Mouse (Mus musculus) kidney, postnatal 0 days (tissue): ENCODE data around the gene Gm28043. TPM values are rescaled to one million over a fixed set of nuclear protein-coding genes. Genes with fewer than 3 reads are reported as not detected.

Source experiments
- ATAC-seq: fragments of 200-750 bp; cut with Nextera tagmentation; replicated peaks from 2 replicates; pipeline ENCODE4 v1.8.0; 2017; ENCODE audit warnings: low read depth, moderate number of reproducible peaks, moderate TSS enrichment, moderate library complexity; ENCODE audit not compliant: low FRiP score
- DNase-seq: peaks from one replicate; pipeline ENCODE4 v3.0.0-alpha.2; 2016; ENCODE audit warnings: low spot score
- H3K27ac ChIP-seq: fragments of 300-500 bp; sonication (generic); 2 replicates; pipeline ENCODE4 v1.5.1; 2014; ENCODE audit warnings: mild to moderate bottlenecking
- H3K27me3 ChIP-seq: fragments of 300-500 bp; sonication (generic); 2 replicates; pipeline ENCODE4 v1.6.1; 2014; ENCODE audit warnings: low read length, mixed read lengths; ENCODE audit not compliant: insufficient read depth
- H3K36me3 ChIP-seq: fragments of 300-500 bp; sonication (generic); 2 replicates; pipeline ENCODE4 v1.6.1; 2014; ENCODE audit warnings: low read length, mixed read lengths; ENCODE audit not compliant: insufficient read depth
- H3K4me1 ChIP-seq: fragments of 300-500 bp; sonication (generic); replicated peaks from 2 replicates; pipeline ENCODE4 v1.6.1; 2014; ENCODE audit warnings: antibody characterized with exemption, low read length, mixed read lengths; ENCODE audit not compliant: insufficient read depth
- H3K4me2 ChIP-seq: fragments of 300-500 bp; sonication (generic); 2 replicates; pipeline ENCODE4 v1.6.1; 2014; ENCODE audit warnings: mild to moderate bottlenecking, low read length, moderate library complexity, mixed read lengths
- H3K4me3 ChIP-seq: fragments of 300-500 bp; sonication (generic); replicated peaks from 2 replicates; pipeline ENCODE4 v1.5.1; 2014; ENCODE audit warnings: low read depth, low read length
- H3K9ac ChIP-seq: fragments of 300-500 bp; sonication (generic); 2 replicates; pipeline ENCODE4 v1.6.1; 2014; ENCODE audit warnings: low read depth, low read length
- H3K9me3 ChIP-seq: fragments of 300-500 bp; sonication (generic); replicated peaks from 2 replicates; pipeline ENCODE4 v1.6.1; 2016; ENCODE audit warnings: low read length, inconsistent platforms, mixed read lengths
- CTCF ChIP-seq: IDR thresholded peaks from 2 replicates; pipeline ENCODE4 v1.5.1; 2016; ENCODE audit warnings: antibody characterized with exemption, low read depth, mild to moderate bottlenecking, moderate library complexity
- WGBS: fragments of 180-500 bp; shearing (Covaris S2); extraction: QIAGEN DNeasy Blood & Tissue Kit; methylation state at CpG from one replicate; pipeline ENCODE4 v1.1.7; 2014; 5-methylcytosine and 5-hydroxymethylcytosine counted together
- polyA plus RNA-seq: library from polyadenylated mRNA; unstranded; fragments of >200 nt; fragmentation: Nextera tagmentation; extraction: Ambion mirVana; gene quantifications from 2 replicates; pipeline ENCODE4 v1.2.1, GENCODE M21; 2015

Gm28043 gene
- polyA plus RNA-seq, 1 experiment from 2014 or later = 2.1 TPM

- no peak for DNase-seq
- Histone ChIP-seq H3K9ac (no peak overlapping the region), H3K4me1 (peaks cover 11% of the 10 kb centered on the region; the same call in 1 of the 2 replicates), H3K9me3 (no peaks in the 10 kb centered on the region), H3K27ac (no peak overlapping the region), H3K27me3 (no peaks in the 10 kb centered on the region), H3K4me2 (no peak overlapping the region), H3K4me3 (no peak overlapping the region), H3K36me3 (peaks cover 51% of the 10 kb centered on the region)
- 89% methylated on average over 4 of the region's 4 CpGs for WGBS
- no peak for TF ChIP-seq CTCF
- no peak for ATAC-seq
Measured at GRCm38 (mm10) chr17:29702938-29703710, 88.4 kb downstream of the Gm28043 start.

- TF ChIP-seq CTCF = peak; percentile 85
- Histone ChIP-seq H3K9me3 (no peaks in the 10 kb centered on the region), H3K36me3 (peaks cover 38% of the 10 kb centered on the region), H3K27ac (no peak overlapping the region), H3K4me2 (no peak overlapping the region), H3K4me1 (peaks cover 11% of the 10 kb centered on the region; the same call in 1 of the 2 replicates), H3K4me3 (no peak overlapping the region), H3K9ac (no peak overlapping the region), H3K27me3 (no peaks in the 10 kb centered on the region; the same call in 1 of the 2 replicates)
- 47% methylated on average over 3 of the region's 3 CpGs for WGBS
- ATAC-seq (no peak), DNase-seq (peak; percentile 65)
Measured at GRCm38 (mm10) chr17:29704781-29705180, 90.1 kb downstream of the Gm28043 start.

DNA sequence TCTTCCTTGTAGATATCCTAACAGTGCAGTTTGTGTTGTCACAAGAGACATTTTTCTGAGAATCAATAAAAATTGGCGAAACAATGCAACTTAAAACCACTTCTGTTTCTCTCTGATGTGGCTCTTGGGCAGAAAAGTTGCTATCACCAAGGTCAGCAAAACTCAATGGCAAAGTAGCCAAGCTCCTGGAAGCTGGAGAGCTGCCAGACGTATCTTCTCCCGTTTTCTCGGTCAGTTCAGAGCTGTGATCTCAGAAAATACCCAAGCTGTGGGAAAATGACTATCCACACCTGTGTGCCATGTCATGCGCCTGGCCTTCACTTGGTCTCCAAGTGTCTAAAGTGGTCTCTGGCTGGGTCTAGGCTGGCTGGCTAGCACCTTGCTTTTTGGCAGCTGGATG, 91.2 kb downstream of the Gm28043 start:
- WGBS = 70% methylated on average over 5 of the region's 5 CpGs
- Histone ChIP-seq H3K4me2 (no peak overlapping the region), H3K27me3 (no peaks in the 10 kb centered on the region; the same call in 1 of the 2 replicates), H3K9me3 (no peaks in the 10 kb centered on the region), H3K27ac (no peak overlapping the region), H3K4me3 (no peak overlapping the region), H3K9ac (no peak overlapping the region), H3K4me1 (peaks cover 19% of the 10 kb centered on the region), H3K36me3 (peaks cover 27% of the 10 kb centered on the region)
- no peak for TF ChIP-seq CTCF
- ATAC-seq (no peak), DNase-seq (no peak)

GRCm38 (mm10) chr17:29706981-29707545, 92.4 kb downstream of the Gm28043 start:
- ATAC-seq (no peak), DNase-seq (no peak)
- H3K36me3 ChIP-seq = peaks cover 15% of the 10 kb centered on the region
- no peaks in the 10 kb centered on the region; the same call in 1 of the 2 replicates for H3K27me3 ChIP-seq
- no peak overlapping the region for H3K4me3 ChIP-seq
- 28% methylated on average over 5 of the region's 5 CpGs for WGBS
- no peak for TF ChIP-seq CTCF
- H3K4me2 ChIP-seq = no peak overlapping the region
- no peak overlapping the region for H3K9ac ChIP-seq
- H3K4me1 ChIP-seq = peaks cover 30% of the 10 kb centered on the region
- H3K9me3 ChIP-seq = no peaks in the 10 kb centered on the region
- no peak overlapping the region for H3K27ac ChIP-seq

DNA sequence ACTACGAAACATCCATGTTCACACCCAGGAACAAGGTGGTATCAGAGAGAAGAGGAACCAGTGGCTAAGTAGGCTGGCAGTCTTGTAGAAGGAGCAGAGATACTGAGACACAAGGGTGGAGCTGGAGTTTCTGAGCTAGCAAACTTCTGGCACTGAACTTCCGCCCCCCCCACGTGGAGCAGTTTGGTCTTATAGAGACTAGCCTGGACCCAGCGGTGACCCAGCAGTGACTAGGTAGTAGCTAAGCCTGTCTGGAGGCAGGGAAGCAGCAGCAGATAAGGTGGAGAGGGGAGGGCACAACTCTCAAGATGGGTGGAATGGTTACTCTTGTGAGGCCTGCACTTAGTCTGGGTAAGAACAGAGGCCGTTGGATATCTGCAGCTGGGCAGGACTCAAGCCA, 94.1 kb downstream of the Gm28043 start:
- no peak for DNase-seq
- Histone ChIP-seq H3K36me3 (0 out of 2 replicates have a peak, but pooled peaks cover 5% of the 10 kb centered on the region), H3K27me3 (no peaks in the 10 kb centered on the region; the same call in 1 of the 2 replicates), H3K9me3 (no peaks in the 10 kb centered on the region), H3K4me3 (no peak overlapping the region), H3K27ac (no peak overlapping the region), H3K9ac (no peak overlapping the region), H3K4me2 (no peak overlapping the region), H3K4me1 (peaks cover 35% of the 10 kb centered on the region)
- no peak for ATAC-seq
- no peak for TF ChIP-seq CTCF
- WGBS = 79% methylated on average over 5 of the region's 5 CpGs

DNA sequence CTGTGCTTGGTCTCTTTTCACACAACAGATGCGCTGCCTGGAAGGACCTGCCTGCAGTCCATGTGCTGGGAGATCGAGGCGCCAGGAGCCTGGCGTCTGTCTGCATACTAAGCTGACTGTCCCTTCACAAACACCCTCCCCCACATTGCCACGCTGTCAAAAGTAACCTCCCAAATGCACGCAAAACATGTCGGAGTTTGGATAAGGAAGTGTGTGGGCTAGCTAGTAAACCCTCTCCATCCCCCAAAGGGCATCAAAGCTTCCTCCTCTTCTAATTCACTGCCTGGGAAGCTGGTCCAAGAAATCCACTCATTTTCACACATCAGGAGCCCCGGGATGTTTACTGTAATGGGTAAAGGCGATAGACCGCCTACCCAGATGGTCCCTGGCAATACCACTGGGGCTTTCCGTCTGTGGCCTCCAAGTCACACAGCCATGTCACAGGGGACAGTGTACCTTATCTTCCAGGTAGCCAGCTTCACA, 95.9 kb downstream of the Gm28043 start:
- H3K4me2 ChIP-seq = no peak overlapping the region
- H3K4me1 ChIP-seq = peaks cover 35% of the 10 kb centered on the region
- ATAC-seq (no peak), DNase-seq (no peak)
- no peaks in the 10 kb centered on the region for H3K36me3 ChIP-seq
- no peak overlapping the region for H3K4me3 ChIP-seq
- TF ChIP-seq CTCF = no peak
- H3K27ac ChIP-seq = no peak overlapping the region
- H3K9ac ChIP-seq = no peak overlapping the region
- H3K9me3 ChIP-seq = no peaks in the 10 kb centered on the region
- 45% methylated on average over 11 of the region's 11 CpGs for WGBS
- no peaks in the 10 kb centered on the region; the same call in 1 of the 2 replicates for H3K27me3 ChIP-seq
